Mouse (Mus musculus) left cerebral cortex, postnatal 10 days (tissue): ENCODE data around the gene Rpl37. TPM values are rescaled to one million over a fixed set of nuclear protein-coding genes. Genes with fewer than 3 reads are reported as not detected.
A peak's percentile ranks its signal among the peaks of the same experiment; 100 is the strongest.

Experiments used
- DNase-seq, 2 experiments: peaks; one replicate each; pipeline ENCODE4 v3.0.0; 2021 to 2022; ENCODE audit warnings: low spot score in 2 of 2, mixed read lengths in 1 of 2; ENCODE audit errors: extremely low spot score in 1 of 2
- intact Hi-C: fragments of 180-260 bp; cut with DNase I; formaldehyde crosslinking; loops from one replicate; pipeline ENCODE4 v1.15.1; 2025
- total RNA-seq, 2 experiments: library from RNA; stranded (reverse); gene quantifications; 2 replicates each; pipeline ENCODE4 v1.2.3; 2021

Rpl37 gene
- total RNA-seq, 2 experiments from 2014 or later, result 247 to 251 TPM

DNA sequence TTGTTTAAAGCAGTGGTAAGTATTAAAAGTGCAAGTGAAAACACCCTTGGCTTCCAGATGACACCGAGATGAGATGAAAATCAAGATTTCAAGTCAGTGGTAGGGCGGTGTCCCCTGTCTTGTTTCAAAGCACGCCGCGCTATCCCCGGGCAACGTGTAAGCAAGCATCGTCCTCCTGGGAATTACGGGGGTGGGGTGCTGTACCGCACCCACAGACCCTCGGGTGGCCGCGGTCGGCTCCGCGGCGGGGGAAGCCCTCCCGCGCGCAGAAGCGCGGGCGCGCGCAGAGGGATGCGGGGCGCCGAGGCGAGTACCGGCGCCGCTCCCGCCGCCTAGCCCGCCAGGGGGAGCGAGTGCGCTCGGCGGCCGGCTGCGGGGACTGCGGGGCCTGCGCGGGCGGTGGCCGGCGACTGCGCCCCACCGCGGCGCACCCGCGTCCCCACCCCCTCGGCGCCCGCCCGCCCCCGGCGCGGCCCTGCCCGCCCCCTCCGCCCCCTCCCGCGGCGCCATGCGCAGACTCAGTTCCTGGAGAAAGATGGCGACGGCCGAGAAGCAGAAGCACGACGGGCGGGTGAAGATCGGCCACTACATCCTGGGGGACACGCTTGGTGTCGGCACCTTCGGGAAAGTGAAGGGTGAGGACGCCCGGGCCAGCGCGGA, 27.0 kb downstream of the Rpl37 start, which contains the start of gene Prkaa1:
Gene Prkaa1, plus strand, starts transcription at position 501 of the 660 bp plus-strand sequence.
- intact Hi-C loops, result no loop called here
- DNase-seq, result peak; percentile 58 to 87

DNA sequence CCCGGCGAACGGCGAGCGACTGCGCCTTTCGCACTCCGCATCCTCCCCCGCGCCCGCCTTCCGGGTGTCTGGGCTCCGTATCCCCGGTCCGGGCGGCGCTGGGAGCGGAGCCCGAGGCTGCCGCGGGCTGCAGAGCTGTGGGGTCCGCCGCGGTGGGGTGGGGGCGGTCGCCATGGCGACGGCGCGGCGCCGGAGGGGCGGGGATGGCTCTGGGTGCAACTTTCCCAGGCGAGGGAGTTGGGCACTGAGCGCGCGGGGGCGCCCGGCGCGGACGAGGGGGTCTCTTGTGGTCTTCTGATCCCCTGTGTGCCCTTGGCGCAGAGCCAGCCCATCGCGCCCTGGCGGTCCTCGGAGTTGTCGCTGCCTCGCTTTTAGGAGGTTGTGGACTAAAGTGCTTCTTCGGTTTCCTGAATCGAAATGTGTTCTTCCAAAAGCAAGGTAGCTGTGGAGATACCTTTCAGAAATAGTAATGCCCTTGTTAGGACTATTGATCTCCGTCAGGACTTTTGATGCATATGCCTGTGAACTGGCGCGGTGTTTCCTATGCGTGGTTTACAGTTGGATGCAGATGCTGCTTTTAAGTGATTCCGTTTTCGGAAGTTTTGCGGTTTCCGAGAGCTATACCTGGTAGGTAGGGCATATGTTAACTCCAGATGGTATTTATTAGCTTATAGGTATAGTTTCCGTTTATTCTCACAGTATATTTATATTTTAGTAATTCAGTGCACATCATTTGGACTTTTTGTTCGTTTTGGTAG, 27.8 kb downstream of the Rpl37 start:
- intact Hi-C loops, result no loop called here
- peak; percentile 64 to 89 for DNase-seq

GRCm38 (mm10) chr15:5145196-5145945, 28.9 kb downstream of the Rpl37 start:
- no peak for DNase-seq

GRCm38 (mm10) chr15:5149187-5149586, 32.7 kb downstream of the Rpl37 start:
- DNase-seq, result no peak
- intact Hi-C loops, result no loop called here

More at GRCm38 (mm10) chr15:5145196-5145945, 28.9 kb downstream of the Rpl37 start:
- intact Hi-C loops, result no loop called here

DNA sequence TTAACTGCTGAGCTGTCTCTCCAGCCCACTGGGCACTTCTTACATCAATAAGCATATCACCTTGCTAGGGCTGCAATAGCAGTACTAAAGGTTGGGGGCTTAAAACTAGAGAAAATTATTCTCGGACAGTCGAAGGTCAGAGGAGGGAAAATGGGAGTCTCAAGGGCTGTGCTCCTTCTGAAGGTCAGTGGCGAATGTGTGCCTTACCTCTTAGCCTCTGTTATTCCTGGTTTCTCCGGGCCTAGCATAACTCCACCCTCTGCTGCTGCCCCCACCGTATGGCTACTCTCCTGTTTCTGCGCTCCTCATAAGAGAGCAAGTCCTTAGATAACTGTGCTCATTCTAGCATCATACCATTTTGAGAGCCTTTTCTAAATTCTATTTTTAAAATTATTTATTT, 35.7 kb downstream of the Rpl37 start:
- no peak for DNase-seq
- intact Hi-C loops, result no loop called here

GRCm38 (mm10) chr15:5154621-5155020, 38.2 kb downstream of the Rpl37 start:
- intact Hi-C loops, result no loop called here

GRCm38 (mm10) chr15:5155093-5155492, 38.6 kb downstream of the Rpl37 start:
- DNase-seq, result no peak
- intact Hi-C loops, result no loop called here

More at GRCm38 (mm10) chr15:5154621-5155020, 38.2 kb downstream of the Rpl37 start:
- no peak for DNase-seq

DNA sequence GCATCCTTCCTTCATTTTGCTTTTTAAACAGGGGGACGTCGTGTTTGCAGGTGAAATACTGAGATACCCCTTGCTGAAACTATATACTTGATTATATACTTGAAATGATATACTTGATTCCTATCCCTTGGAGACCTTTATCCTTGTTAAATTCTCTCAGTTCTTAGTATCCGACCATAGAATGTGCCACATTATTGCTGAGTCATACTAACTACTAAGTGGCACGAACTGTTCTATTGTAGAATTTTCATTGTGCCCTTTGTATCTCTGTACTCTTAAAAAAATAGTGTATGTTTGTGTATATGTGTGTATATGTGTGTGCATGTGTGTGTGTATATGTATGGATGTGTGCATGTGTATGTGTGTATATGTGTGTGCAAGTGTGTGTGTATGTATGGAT, 39.9 kb downstream of the Rpl37 start:
- DNase-seq, result no peak
- intact Hi-C loops, result no loop called here

DNA sequence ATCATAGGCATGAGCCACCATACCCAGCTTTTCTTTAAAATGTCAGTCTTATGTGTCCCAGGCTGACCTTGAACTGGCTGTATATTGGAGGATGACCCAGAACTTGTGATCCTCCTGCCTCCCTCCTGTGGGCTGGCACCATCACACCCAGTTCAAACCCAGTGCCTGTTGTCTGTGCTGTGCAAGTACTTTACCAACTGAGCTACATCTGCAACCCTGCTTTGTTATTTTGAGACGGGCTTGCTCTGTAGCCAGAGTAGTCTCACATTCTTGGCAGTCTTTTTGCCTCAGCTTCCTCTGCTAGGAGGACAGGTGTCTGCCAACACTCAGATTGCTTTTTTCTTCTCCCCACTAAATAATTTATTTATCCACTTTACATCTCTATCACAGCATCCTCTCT, 40.9 kb downstream of the Rpl37 start:
- DNase-seq, result no peak
- intact Hi-C loops, result no loop called here

DNA sequence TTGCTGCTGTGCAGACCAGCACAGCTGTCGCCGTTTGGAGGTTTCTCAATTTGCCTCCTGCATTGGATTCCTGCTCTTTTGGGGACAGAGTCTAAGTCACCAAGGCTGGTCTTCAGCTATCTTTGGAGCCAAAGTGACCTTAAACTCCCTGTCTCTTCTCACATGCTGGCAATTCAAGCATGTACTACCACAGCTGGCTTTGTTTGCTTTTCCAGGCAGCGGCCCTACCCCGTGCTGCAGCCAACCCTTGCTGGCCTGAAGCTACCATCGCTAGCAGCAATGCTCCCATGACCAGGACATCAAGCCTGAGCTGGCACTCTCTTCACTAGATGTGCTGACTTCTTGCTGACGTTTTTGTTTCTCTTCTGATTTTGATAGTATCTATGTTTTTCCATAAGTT, 42.4 kb downstream of the Rpl37 start:
- no peak for DNase-seq
- intact Hi-C loops, result no loop called here

DNA sequence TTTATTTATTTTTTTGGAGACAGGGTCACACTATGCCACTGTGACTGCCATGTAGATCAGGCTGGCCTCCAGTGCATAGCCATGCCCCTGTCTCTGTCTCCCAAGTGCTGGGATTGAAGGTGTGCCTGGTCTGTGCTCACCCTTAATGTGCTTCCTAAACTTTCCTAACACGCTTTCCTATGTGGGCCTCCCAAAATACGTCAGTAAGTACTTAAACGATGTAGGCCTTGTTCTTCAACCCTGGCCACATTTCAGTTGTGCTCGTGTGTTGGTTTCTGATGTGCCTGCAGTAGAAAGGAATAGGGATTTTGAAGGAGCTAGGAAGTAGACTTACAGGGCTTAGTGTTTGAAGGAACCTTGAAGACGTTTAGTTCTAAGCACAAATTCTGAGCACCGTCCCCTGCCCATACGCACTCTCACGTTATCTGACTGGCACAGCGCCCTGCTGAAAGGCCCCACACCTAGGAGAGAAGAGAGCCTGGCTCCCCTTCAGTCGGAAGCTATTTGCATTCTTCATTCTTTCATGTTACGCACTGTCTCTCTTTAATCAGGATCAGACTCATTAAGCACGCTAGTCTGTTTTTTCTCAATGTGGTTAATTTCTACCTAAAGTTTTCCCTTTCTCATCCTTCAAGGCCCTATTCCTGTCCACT, 48.8 kb downstream of the Rpl37 start:
- no peak for DNase-seq
- intact Hi-C loops, result no loop called here

Other genes with a start within 250 kb of the Rpl37 start
- not detected for gene Mroh2b, start 217.9 kb upstream of the Rpl37 start, total RNA-seq
- gene C7, start 52.9 kb upstream of the Rpl37 start, total RNA-seq, result under 1 TPM; 0.47 to 0.81 TPM
- gene Card6, start 8.1 kb upstream of the Rpl37 start, total RNA-seq, result under 1 TPM; 0.73 to 0.88 TPM
- 10 to 100 TPM; 15.7 to 18.2 TPM for gene Prkaa1, start 27.2 kb downstream of the Rpl37 start, total RNA-seq
- 10 to 100 TPM; 47.3 to 47.8 TPM for gene Ttc33, start 68.9 kb downstream of the Rpl37 start, total RNA-seq
- gene Ptger4, start 127.5 kb downstream of the Rpl37 start, total RNA-seq, result 1 to 10 TPM; 2.4 to 2.9 TPM